Mouse (Mus musculus) erythroblast, embryonic 14.5 days (primary cell): ENCODE measurements around the gene Limk2.

Experiments used
- GATA1 ChIP-seq: IDR thresholded peaks from 2 replicates; pipeline ENCODE4 v1.6.1; 2012; ENCODE audit warnings: low read length, inconsistent platforms, mixed read lengths
- TAL1 ChIP-seq: IDR thresholded peaks from 3 replicates; pipeline ENCODE4 v1.6.1; 2012; ENCODE audit warnings: low read length, inconsistent platforms, mixed read lengths

- TF ChIP-seq TAL1 = no peak
- no peak for TF ChIP-seq GATA1
These were observed 19.0 kb downstream of the Limk2 start for GRCm38 (mm10) chr11:3389996-3390395.
